Mouse (Mus musculus): ENCODE results near the gene Simc1. TPM values are rescaled to one million over a fixed set of nuclear protein-coding genes. Genes with fewer than 3 reads are reported as not detected.

Simc1 gene
- polyA plus RNA-seq (2015; fragmentation: Nextera tagmentation; extraction: Ambion mirVana): 2.9 and 3.0 TPM in 2 replicates

GRCm38 (mm10) chr13:54503604-54504521, at the start of gene Simc1:
Simc1 (plus strand) TSS chr13:54503779.

DNA sequence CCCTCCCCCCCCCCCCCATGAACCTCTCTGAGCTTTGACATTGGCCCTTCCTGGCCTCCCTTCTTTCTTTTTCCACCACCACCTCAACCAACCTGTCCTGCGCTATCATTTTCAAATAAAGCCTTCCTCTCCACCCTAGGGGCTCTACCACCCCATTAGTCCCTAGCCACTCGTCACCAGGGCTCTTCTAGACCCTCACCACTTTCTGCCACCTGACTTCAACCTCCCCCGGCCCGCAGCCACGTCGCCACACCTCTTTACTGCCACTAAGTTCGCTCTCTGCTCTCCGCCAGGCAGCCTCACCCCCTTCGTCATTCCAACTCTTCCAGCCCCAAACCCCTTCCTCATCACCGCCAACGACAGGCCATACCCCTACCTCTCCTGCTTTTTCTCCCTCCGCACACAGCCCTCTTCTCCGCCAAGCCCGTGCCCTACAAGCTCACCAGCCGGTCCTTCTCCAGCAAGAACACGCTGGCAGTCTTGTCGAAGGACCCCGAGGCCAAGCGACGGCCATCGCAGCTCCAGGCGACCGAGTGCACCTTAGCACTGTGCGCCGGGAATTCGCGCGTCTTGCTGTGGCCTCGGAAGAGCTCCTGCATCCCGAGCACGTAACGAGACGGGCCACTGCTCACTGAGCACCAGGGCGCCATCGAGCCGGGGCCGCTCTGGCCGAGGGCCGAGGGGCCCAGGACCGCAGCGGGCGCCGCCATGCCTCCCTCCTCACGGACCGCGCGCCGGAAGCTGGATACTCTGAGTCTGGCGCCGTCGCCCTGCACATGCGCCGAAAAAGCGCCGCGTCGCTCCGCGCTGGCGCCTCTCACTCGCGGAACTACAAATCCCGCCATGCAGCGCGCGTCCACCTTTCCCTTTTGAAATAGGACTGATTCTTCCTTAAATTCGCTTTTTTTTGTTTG, 35.2 kb upstream of the Simc1 start, which contains the start of gene Thoc3:
Gene Thoc3, minus strand, starts transcription at position 752 of the 914 bp plus-strand sequence.

GRCm38 (mm10) chr13:54565201-54565581, 61.6 kb downstream of the Simc1 start, which contains the start of gene 4833439L19Rik:
4833439L19Rik (minus strand) TSS chr13:54565435.

GRCm38 (mm10) chr13:54574854-54575481, 71.4 kb downstream of the Simc1 start, which contains the start of gene Arl10:
Arl10 (plus strand) TSS chr13:54575015.

DNA sequence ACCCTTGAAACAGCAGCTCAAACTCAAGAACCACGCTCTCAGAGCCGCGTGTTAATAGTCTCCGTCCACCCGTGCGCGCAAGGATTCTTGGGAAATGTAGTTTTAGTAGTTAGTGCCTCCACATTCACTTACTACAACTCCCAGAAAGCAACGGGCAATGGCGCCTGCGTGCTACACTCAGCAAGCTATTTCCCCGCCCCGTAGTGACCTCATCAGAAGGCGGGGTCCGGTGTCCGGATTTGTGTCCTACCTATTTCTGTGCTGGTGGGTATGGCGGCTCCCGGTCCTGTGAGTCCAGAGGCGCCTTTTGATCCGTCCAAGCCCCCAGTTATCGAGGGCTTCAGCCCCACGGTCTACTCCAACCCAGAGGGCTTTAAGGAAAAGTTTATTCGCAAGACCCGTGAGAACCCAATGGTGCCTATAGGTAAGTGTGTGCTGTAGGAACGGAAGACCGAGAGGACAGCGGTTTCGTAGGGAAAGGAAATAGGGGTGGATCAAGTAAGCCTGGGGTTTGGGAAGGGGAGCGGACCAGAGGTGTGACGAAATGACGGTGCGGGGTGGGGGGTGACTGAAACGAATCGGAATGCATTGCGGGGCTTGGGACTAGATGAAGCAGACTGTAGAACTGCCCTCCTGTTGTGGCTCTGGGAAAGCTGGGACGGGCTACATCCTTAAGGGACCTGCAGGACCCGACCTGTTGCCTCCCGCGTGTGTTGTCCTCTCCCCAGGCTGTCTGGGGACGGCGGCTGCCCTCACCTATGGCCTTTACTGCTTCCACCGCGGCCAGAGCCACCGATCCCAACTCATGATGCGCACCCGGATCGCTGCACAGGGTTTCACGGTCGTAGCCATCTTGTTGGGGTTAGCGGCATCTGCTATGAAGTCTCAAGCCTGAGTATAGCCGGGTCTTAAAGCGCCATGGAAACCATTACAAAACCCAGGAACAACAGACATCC, 86.7 kb downstream of the Simc1 start, which contains the start of the genes Nop16 and Higd2a:
Gene Nop16, minus strand, starts transcription at position 95 of the 956 bp plus-strand sequence.
Gene Higd2a, plus strand, starts transcription at position 212 of the 956 bp plus-strand sequence.

Small RNAs within 50 kb of the gene (microRNA-seq; reads per million reads assigned to microRNA genes)
- not detected for gene Gm24195

Other genes starting within 250 kb of the Simc1 start
- gene Cplx2, start 132.4 kb upstream of the Simc1 start, polyA plus RNA-seq (2015; fragmentation: Nextera tagmentation; extraction: Ambion mirVana): 2.5 and 2.7 TPM in 2 replicates
- gene Thoc3, start 34.9 kb upstream of the Simc1 start, polyA plus RNA-seq (2015; fragmentation: Nextera tagmentation; extraction: Ambion mirVana): 47.3 and 55.4 TPM in 2 replicates
- gene 4833439L19Rik, start 61.7 kb downstream of the Simc1 start, polyA plus RNA-seq (2015; fragmentation: Nextera tagmentation; extraction: Ambion mirVana): 95.0 and 99.7 TPM in 2 replicates
- 13.6 and 14.4 TPM in 2 replicates for gene Arl10, start 71.2 kb downstream of the Simc1 start, polyA plus RNA-seq (2015; fragmentation: Nextera tagmentation; extraction: Ambion mirVana)
- gene Nop16, start 86.3 kb downstream of the Simc1 start, polyA plus RNA-seq (2015; fragmentation: Nextera tagmentation; extraction: Ambion mirVana): 37.0 and 40.0 TPM in 2 replicates
- gene Higd2a, start 86.4 kb downstream of the Simc1 start, polyA plus RNA-seq (2015; fragmentation: Nextera tagmentation; extraction: Ambion mirVana): 214 and 221 TPM in 2 replicates
- gene Cltb, start 107.6 kb downstream of the Simc1 start, polyA plus RNA-seq (2015; fragmentation: Nextera tagmentation; extraction: Ambion mirVana): 107 and 125 TPM in 2 replicates
- gene Faf2, start 118.0 kb downstream of the Simc1 start, polyA plus RNA-seq (2015; fragmentation: Nextera tagmentation; extraction: Ambion mirVana): 60.8 and 67.5 TPM in 2 replicates
- 54.0 and 56.8 TPM in 2 replicates for gene Rnf44, start 190.1 kb downstream of the Simc1 start, polyA plus RNA-seq (2015; fragmentation: Nextera tagmentation; extraction: Ambion mirVana)
- gene Cdhr2, start 197.7 kb downstream of the Simc1 start, polyA plus RNA-seq (2015; fragmentation: Nextera tagmentation; extraction: Ambion mirVana): 0.02 and 0.04 TPM in 2 replicates
- gene Gprin1, start 246.1 kb downstream of the Simc1 start, polyA plus RNA-seq (2015; fragmentation: Nextera tagmentation; extraction: Ambion mirVana): 0.12 and 0.14 TPM in 2 replicates